Mouse (Mus musculus) forebrain, embryonic 14.5 days (tissue): ENCODE data around the gene Specc1l. TPM values are rescaled to one million over a fixed set of nuclear protein-coding genes. Genes with fewer than 3 reads are reported as not detected.
A peak's percentile ranks its signal among the peaks of the same experiment; 100 is the strongest.

Source experiments
- ATAC-seq: fragments of 200-750 bp; cut with Nextera tagmentation; 2 replicates; pipeline ENCODE4 v1.8.0; 2017; ENCODE audit warnings: mild to moderate bottlenecking, moderate library complexity
- DNase-seq: peaks from one replicate; pipeline ENCODE4 v3.0.0-alpha.2; 2015; ENCODE audit warnings: low spot score
- H3K27ac ChIP-seq: fragments of 300-500 bp; sonication (generic); 2 replicates; pipeline ENCODE4 v1.5.1; 2014; ENCODE audit warnings: low read depth, mild to moderate bottlenecking, control low read depth, low read length, moderate library complexity
- H3K27me3 ChIP-seq: fragments of 300-500 bp; sonication (generic); replicated peaks from 2 replicates; pipeline ENCODE4 v1.6.1; 2014; ENCODE audit warnings: low read length, control low read depth, mixed read lengths; ENCODE audit not compliant: control insufficient read depth, insufficient read depth
- H3K36me3 ChIP-seq: fragments of 300-500 bp; sonication (generic); 2 replicates; pipeline ENCODE4 v1.6.1; 2014; ENCODE audit warnings: low read length, control low read depth; ENCODE audit not compliant: control insufficient read depth, insufficient read depth
- H3K4me1 ChIP-seq: fragments of 300-500 bp; sonication (generic); 2 replicates; pipeline ENCODE4 v1.6.1; 2014; ENCODE audit warnings: antibody characterized with exemption, low read length, control low read depth; ENCODE audit not compliant: control insufficient read depth, insufficient read depth
- H3K4me2 ChIP-seq: fragments of 300-500 bp; sonication (generic); 2 replicates; pipeline ENCODE4 v1.6.1; 2014; ENCODE audit warnings: mild to moderate bottlenecking, control low read depth, low read length
- H3K4me3 ChIP-seq: fragments of 300-500 bp; sonication (generic); 2 replicates; pipeline ENCODE4 v1.5.1; 2014; ENCODE audit warnings: low read depth, low read length, control low read depth
- H3K9ac ChIP-seq: fragments of 300-500 bp; sonication (generic); 2 replicates; pipeline ENCODE4 v1.6.1; 2014; ENCODE audit warnings: mild to moderate bottlenecking, low read length, control low read depth, moderate library complexity
- H3K9me3 ChIP-seq: fragments of 300-500 bp; sonication (generic); replicated peaks from 2 replicates; pipeline ENCODE4 v1.6.1; 2016; ENCODE audit warnings: low read length, control low read depth, mixed read lengths; ENCODE audit not compliant: control insufficient read depth
- WGBS: fragments of 180-500 bp; shearing (Covaris S2); extraction: QIAGEN DNeasy Blood & Tissue Kit; methylation state at CpG from one replicate; pipeline ENCODE4 v1.1.7; 2014; 5-methylcytosine and 5-hydroxymethylcytosine counted together
- polyA plus RNA-seq: library from polyadenylated mRNA; unstranded; fragments of >200 nt; fragmentation: Nextera tagmentation; extraction: Ambion mirVana; gene quantifications from 2 replicates; pipeline ENCODE4 v1.2.1, GENCODE M21; 2014

The Specc1l gene
- polyA plus RNA-seq, 1 experiment from 2014 or later: 24.3 TPM

- Histone ChIP-seq H3K9ac (no peak overlapping the region), H3K4me3 (no peak overlapping the region), H3K27ac (no peak overlapping the region), H3K4me1 (no peaks in the 10 kb centered on the region), H3K9me3 (no peaks in the 10 kb centered on the region), H3K4me2 (no peak overlapping the region), H3K36me3 (peaks cover 39% of the 10 kb centered on the region), H3K27me3 (no peaks in the 10 kb centered on the region)
- ATAC-seq (no peak), DNase-seq (no peak)
- 84% methylated on average over 13 of the region's 13 CpGs for WGBS
Measured at GRCm38 (mm10) chr10:75252301-75253022, 40.6 kb downstream of the Specc1l start.

DNA sequence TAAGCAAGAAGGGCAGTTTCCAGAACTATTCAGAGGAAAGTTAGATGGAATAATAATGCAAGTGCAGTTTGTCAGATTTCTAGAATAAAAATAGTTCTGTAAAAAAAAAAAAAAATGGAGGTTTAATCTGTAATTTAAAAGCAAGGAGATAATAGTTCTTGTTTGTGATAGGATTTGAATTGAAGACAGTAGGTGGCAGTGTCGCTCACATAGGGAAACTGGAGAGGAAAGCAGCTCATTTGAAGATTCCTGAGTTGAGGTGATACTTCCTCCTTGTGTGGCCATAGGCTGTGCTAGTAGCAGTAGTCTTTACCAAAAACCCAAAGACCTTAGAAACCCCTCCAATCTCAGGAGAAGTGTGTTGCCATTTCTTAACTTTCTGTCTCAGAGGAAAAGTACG, 43.2 kb downstream of the Specc1l start:
- H3K27me3 ChIP-seq: no peaks in the 10 kb centered on the region
- H3K36me3 ChIP-seq: peaks cover 36% of the 10 kb centered on the region
- no peak overlapping the region for H3K27ac ChIP-seq
- WGBS: 77% methylated on average over 2 of the region's 2 CpGs
- no peaks in the 10 kb centered on the region for H3K9me3 ChIP-seq
- ATAC-seq (no peak), DNase-seq (peak; percentile 65)
- no peak overlapping the region for H3K9ac ChIP-seq
- H3K4me3 ChIP-seq: no peak overlapping the region
- no peak overlapping the region for H3K4me2 ChIP-seq
- H3K4me1 ChIP-seq: no peaks in the 10 kb centered on the region

DNA sequence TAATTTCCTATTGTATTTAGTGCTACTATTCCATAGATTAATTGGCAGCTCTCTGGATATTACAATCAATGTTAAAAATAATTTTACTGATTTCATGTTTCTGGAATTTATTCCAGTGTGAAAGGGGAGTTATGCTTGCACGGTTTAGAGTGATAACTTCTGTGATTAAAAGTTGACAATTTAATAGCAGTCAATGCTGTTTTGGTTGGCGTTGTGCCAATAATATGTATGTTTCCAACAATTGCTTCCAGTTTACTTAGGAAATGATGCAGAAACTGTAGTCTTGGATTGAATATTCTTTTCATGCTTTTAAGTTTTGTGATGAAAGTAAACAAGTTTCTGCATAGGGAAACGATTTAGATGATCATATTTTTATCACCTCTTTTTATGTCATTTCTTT, 45.5 kb downstream of the Specc1l start:
- Histone ChIP-seq H3K36me3 (peaks cover 52% of the 10 kb centered on the region), H3K27me3 (no peaks in the 10 kb centered on the region), H3K4me3 (no peak overlapping the region), H3K27ac (no peak overlapping the region), H3K9me3 (no peaks in the 10 kb centered on the region), H3K4me1 (no peaks in the 10 kb centered on the region), H3K9ac (no peak overlapping the region), H3K4me2 (no peak overlapping the region)
- DNase-seq (peak; percentile 11), ATAC-seq (no peak)
- WGBS: 75% methylated on average over 3 of the region's 3 CpGs

GRCm38 (mm10) chr10:75258241-75258640, 46.4 kb downstream of the Specc1l start:
- Histone ChIP-seq H3K4me2 (no peak overlapping the region), H3K4me3 (no peak overlapping the region), H3K27me3 (no peaks in the 10 kb centered on the region), H3K27ac (no peak overlapping the region), H3K9me3 (no peaks in the 10 kb centered on the region), H3K9ac (no peak overlapping the region), H3K36me3 (peaks cover 57% of the 10 kb centered on the region), H3K4me1 (no peaks in the 10 kb centered on the region)
- ATAC-seq: no peak
- no peak for DNase-seq
- WGBS: 84% methylated on average over 5 of the region's 5 CpGs

DNA sequence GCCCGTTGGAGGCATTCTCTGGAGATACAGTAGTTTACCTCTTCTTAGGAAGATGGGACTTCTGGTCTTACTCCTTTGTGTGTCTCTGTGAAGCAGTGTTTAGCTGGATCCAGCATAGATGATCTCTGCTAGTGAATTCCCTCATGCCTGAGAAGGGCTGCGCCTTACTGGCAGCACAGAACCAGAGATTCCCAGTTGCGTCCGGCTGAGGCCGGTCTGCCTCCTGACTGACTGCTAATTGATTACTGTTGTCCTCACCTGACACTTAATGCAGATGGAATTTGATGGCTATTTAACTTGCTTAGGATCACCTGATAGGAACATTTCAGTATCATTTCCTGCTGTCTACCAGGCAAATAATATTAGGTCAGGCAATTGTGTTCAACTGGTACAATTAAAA, 49.4 kb downstream of the Specc1l start:
- DNase-seq (no peak), ATAC-seq (no peak)
- Histone ChIP-seq H3K36me3 (peaks cover 75% of the 10 kb centered on the region), H3K4me2 (no peak overlapping the region), H3K4me3 (no peak overlapping the region), H3K9ac (no peak overlapping the region), H3K27me3 (no peaks in the 10 kb centered on the region), H3K9me3 (no peaks in the 10 kb centered on the region), H3K27ac (no peak overlapping the region), H3K4me1 (no peaks in the 10 kb centered on the region)
- 99% methylated on average over 5 of the region's 5 CpGs for WGBS

DNA sequence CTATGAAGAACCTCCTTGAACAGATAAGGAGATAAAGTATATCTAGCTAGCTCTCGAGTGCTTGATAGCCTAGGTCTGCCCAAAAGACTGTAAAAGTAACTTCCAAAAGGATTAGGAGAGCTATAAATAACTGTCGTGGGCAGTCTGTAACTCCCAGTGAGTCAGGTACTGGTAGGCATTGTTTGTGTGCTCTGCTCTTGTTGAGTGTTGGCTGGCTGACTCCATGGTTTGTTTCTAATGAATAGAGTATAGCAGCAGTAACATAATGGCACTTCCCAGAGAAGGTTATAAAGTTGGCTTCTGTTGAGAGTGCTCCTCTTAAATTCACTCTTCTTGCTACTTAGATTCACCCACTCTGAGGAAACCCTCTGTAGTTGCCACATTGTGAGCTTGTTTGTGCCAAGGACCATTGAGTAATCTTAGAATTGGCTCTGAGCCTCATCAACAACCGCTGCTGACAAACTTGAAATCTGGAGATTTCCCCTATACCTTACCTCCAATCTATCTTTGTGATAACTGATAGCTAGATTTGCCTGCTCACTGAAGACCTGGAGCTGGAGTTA, 53.2 kb downstream of the Specc1l start:
- Histone ChIP-seq H3K36me3 (peaks cover 92% of the 10 kb centered on the region), H3K27me3 (no peaks in the 10 kb centered on the region), H3K4me3 (no peak overlapping the region), H3K4me2 (no peak overlapping the region), H3K4me1 (no peaks in the 10 kb centered on the region), H3K9me3 (no peaks in the 10 kb centered on the region), H3K27ac (no peak overlapping the region), H3K9ac (no peak overlapping the region)
- DNase-seq (no peak), ATAC-seq (no peak)
- 87% methylated on average over 3 of the region's 3 CpGs for WGBS

DNA sequence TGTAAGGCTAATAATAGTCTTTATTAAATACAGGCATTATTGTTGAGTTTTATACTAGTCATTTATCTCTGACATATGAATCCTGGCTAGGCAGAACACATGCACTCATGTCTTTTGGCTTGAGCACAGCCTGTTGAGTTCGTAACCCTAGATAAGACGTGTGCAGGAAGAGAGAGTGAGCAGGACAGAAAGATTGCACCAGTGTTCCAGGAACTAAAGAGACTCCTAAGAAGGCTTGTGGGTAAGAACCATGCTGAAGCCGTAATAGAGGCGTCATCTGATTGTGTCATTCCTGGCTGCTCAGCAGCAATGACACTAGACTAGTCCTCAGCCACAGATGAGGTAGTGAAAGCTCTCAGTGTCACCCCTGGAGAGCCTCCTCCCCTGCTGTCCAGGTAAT, 61.1 kb downstream of the Specc1l start:
- ATAC-seq: no peak
- no peaks in the 10 kb centered on the region for H3K9me3 ChIP-seq
- DNase-seq: no peak
- no peaks in the 10 kb centered on the region for H3K4me1 ChIP-seq
- no peak overlapping the region for H3K4me2 ChIP-seq
- no peak overlapping the region for H3K27ac ChIP-seq
- no peaks in the 10 kb centered on the region for H3K27me3 ChIP-seq
- peaks cover 58% of the 10 kb centered on the region for H3K36me3 ChIP-seq
- no peak overlapping the region for H3K9ac ChIP-seq
- H3K4me3 ChIP-seq: no peak overlapping the region
- 93% methylated on average over 4 of the region's 4 CpGs for WGBS

- Histone ChIP-seq H3K9ac (no peak overlapping the region), H3K36me3 (peaks cover 53% of the 10 kb centered on the region)
Measured at GRCm38 (mm10) chr10:75276427-75277013, 64.6 kb downstream of the Specc1l start.

GRCm38 (mm10) chr10:75277501-75277900, 65.6 kb downstream of the Specc1l start:
- DNase-seq (peak; percentile 31), ATAC-seq (no peak)
- no peak overlapping the region for H3K27ac ChIP-seq
- no peaks in the 10 kb centered on the region for H3K27me3 ChIP-seq
- no peak overlapping the region for H3K4me2 ChIP-seq
- H3K9me3 ChIP-seq: no peaks in the 10 kb centered on the region
- H3K4me3 ChIP-seq: no peak overlapping the region
- no peak overlapping the region for H3K9ac ChIP-seq
- WGBS: 80% methylated on average over 1 of the region's 1 CpGs
- peaks cover 53% of the 10 kb centered on the region for H3K36me3 ChIP-seq
- no peaks in the 10 kb centered on the region for H3K4me1 ChIP-seq

More at GRCm38 (mm10) chr10:75276427-75277013, 64.6 kb downstream of the Specc1l start:
- no peak for DNase-seq
- Histone ChIP-seq H3K4me3 (no peak overlapping the region), H3K4me2 (no peak overlapping the region), H3K27ac (no peak overlapping the region), H3K9me3 (no peaks in the 10 kb centered on the region), H3K4me1 (no peaks in the 10 kb centered on the region), H3K27me3 (no peaks in the 10 kb centered on the region)
- 94% methylated on average over 12 of the region's 12 CpGs for WGBS
- ATAC-seq: no peak
